Mouse (Mus musculus): ENCODE data around the gene Cog5.

Gene Cog5

DNA sequence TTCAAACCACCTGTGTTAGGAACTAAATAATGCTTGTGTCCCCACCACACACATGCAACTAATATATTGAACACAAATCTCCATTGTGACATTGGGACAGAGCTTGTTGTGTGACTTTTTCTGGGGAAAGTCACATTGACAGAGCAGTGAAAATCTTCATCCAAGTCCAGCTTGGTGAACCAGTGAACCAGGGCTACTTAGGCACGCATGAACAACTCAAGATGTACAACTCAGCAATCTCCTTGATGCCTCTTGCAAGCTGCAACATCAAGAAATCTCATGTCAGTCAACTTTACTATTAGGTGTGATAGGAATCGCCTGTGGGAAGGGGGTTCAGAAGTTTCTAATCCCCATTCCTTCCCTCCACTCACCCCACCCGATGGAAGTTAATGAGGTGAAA lies 169.0 kb downstream of the Cog5 start:
- DNase-seq (ENCODE audit: low read depth, low spot score), result no peak

DNA sequence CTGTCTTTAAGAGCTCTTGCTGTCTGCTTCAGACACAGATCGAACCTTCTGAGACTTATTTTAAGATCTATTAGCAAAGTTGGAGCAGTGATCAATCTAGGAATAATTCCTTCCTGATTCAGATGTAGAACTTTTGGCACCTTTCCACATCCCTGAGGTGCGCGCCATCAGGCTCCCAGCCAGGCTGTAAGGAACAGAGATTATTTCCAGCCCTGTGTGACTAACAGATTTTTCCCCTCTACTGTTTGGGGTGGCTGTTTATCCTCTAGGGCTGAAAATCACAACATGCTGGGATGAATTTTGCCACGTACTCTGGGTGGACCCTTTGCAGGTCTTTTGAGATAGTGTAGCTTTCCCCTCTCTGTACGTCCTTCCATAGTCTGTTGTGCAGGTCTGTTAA lies 170.2 kb downstream of the Cog5 start:
- DNase-seq (ENCODE audit: low read depth, low spot score), result peak; percentile 49

DNA sequence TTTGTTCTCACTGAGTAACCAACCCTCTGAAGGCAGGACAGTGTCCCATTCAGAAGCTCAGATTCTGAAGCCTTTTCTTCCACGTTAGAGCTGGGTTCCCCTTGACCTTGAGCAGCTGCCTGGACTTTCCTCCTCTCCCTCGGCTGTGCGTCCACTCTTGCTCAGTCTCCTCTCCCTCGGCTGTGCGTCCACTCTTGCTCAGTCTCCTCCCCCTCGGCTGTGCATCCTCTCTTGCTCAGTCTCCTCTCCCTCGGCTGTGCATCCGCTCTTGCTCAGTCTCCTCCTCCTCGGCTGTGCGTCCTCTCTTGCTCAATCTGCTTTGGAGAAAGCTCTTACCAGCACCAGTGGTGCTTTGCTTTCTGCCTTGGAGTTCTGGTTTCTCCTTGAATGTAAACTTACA lies 171.2 kb downstream of the Cog5 start:
- DNase-seq (ENCODE audit: low read depth, low spot score), result peak; percentile 69

DNA sequence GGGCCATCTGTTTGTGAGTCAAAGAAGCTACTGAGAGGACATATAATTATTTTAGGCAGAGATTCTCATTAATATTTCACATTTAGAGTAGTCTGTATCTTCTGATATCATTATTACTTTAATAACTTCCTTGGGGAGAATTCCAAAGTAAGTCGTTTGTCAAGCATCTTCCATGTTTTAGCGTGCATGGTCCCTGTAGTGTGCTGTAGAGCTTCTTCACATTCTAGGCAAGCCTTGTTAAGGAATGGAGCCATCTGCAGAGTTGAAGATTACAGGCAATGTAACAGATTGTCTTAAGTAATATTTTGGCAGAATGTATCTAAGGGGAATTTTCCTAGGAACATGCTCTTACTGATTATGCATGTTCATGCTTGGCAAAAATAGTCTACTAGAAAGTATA lies 171.8 kb downstream of the Cog5 start:
- DNase-seq (ENCODE audit: low read depth, low spot score), result no peak

DNA sequence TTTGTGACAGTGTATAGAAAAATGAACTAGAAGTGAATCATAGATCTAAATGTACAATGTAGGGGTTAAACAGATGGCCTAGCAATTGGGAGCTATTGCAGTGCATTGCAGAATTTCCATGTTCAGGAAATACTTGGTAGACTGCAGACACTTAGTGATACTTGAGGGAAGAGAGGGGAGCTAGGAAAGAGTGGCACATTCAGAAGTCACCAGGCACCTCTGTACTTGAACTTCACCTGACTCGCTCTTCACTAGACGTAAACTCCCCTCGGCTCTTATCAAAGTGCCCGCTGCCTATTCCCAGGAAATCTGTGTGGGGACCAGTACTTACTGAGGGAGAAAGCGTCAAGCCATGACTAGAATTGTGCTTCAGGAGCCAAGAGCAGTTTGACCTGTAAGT lies 180.8 kb downstream of the Cog5 start:
- DNase-seq (ENCODE audit: low read depth, low spot score), result no peak

DNA sequence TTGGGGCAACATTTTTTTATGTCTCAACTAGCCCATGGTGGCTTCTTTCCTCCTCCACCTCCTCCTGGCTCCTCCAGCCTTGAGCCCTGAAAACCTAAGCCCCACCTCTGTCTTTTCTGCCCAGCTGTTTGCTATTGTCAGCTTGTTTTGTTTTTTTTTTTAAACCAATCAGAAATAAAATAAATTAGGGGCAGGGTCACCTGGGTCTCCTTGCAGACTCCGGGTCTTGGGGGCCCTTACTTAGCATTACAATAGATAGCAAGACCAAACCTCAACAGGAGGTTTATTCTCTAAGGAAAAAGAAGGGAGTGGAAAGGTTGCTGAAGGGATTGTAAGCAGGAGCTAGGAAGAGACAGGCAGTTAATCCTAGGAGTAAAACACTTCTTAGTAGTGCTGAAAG lies 181.5 kb downstream of the Cog5 start:
- DNase-seq (ENCODE audit: low read depth, low spot score), result no peak

DNA sequence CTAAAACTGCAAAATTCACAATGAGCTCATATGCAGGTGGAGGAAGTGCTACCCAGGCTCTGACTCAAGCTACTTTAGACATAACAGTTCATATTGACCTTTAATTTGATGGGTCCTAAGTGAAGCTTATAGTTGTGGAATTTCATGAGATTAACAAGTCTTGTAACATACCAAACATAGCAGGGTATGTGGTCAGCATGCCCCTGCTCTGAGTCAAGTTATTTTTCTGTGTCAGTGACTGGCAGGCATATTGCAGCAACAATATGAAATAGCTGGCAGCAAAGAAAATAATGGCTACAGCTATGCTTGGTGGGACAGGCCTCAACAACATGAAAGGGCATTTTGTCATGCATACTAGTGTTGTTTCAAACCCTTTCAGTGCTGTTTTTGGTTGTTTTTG lies 183.9 kb downstream of the Cog5 start:
- peak; percentile 78 for DNase-seq (ENCODE audit: low read depth, low spot score)

DNA sequence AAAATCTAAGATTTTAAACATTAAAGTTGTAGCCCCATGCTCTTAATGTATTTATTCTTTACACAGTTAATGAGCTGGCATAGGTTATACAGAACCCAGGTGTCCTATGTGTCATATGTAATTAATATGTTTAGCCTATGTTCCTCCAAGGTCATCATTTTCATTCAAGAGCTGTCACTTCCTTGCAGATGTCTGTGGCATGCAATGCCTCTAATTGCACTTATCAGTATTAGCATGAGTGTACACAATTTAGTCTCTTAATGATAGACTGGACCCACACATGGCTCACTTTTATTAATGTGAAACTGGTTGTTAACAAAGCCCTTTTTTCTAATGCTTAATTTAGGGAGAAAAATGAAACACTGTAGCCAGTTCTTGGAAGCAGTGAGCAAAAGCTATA lies 184.6 kb downstream of the Cog5 start:
- DNase-seq (ENCODE audit: low read depth, low spot score), result no peak

DNA sequence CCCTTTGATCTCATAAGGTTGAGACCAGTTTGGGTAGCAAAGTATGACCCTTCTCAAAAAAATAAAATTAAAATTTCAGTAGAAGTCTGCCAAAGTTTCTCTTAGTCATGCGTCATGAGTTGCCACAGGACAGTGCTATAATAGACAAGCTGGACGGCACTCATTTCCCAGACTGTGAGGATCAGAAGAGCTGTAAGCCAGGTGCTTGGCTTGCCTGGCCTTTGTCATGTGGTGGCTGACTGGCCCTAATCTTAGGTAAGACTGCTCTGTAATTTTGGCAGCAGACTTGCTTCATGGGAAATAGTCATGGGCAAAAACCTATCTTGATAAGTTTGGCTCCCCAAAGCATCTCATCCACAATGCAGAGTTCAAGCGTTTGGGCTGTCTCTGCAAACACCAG lies 191.4 kb downstream of the Cog5 start:
- DNase-seq (ENCODE audit: low read depth, low spot score), result no peak

DNA sequence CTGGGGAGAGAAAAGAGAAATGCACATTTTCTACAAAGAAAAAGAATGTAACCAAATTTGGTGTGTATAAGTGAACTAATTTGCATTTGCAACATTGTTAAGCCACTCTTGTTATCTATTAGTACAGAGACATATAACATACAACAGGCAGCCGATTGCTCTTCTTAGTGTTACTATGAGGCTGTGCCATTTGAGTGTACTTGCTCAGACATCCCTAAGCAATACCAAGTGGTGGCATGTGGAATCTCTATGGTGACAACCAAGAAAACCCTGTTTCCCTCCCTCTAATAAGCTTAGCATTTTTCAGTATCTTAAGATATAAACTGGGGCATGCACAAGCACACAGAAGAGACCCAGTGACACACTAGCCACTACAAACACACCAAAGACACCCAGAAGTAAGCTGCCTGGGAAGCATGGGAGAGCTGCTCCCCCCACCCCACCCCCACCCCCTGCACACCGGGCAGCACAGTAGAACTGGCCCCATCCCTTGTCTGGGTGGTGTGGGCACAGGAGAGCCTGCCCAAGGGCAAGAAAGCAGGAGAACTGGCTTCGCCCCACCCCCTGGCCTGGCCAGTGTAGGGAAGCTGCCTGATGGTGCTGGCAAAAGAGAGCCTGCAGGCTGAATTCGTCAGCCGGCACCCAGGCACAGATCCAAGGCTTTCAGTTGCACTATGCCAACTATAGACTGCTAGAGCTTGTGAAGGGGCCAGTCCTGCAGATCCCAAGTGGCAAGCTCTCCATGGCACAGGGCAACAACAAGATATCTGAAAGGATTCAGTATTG lies 194.2 kb downstream of the Cog5 start:
- DNase-seq (ENCODE audit: low read depth, low spot score), result peak; percentile 58

DNA sequence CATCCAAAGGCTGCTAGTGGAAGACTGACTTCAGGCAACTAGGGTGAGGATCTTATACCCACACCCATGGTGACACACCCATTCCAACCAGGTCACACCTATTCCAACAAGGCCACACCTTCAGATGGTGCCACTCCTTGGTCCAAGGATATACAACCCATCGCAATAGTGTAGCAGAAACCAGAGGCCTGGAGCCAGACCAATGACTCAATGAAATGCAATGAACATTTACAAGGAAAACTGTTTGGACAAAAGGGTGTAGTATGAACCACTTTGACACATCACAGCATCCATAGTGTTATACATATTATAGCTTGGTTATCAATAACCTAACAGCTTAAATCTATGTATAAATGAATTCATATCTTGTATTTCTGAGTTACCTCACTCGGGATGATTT lies 194.9 kb downstream of the Cog5 start:
- DNase-seq (ENCODE audit: low read depth, low spot score), result peak; percentile 39

DNA sequence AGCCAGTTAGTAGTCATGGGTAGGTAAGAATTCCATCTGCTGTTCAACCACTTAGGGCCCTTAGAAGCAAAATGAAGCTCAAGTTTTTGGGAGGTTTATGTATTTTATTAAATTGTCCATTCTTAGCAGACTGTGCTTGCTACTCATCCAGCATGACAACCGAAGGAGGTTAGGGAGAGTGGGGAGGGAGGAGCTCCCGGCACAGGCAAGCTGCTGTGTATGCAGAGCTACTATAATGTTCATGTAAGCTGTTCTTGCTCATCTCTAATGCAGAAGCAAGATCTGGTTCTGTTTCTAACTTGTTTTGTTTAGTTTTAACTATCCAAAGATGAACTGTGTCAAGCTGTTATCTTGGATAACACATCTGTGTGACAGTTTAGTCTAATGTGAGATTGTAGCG lies 199.4 kb downstream of the Cog5 start:
- DNase-seq (ENCODE audit: low read depth, low spot score), result peak; percentile 51

DNA sequence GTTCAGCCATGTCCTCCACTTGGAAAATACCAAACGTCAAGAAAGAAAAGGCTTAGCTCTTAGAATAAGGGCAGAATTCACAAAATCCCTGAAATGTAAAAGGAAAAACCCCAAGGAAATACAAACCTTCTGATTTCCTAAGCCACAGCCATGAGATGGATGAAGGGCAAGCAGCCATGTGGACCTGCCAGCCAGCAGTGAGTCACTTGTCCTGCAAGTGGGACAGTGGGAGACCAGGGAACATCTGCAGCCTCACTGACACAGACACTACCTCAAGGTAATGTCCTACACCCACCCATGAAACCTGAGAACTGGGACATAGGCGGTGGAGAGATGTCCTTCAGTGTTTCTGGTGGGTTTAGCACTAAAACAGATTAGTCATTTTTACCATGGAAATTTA lies 200.1 kb downstream of the Cog5 start:
- DNase-seq (ENCODE audit: low read depth, low spot score), result peak; percentile 79

DNA sequence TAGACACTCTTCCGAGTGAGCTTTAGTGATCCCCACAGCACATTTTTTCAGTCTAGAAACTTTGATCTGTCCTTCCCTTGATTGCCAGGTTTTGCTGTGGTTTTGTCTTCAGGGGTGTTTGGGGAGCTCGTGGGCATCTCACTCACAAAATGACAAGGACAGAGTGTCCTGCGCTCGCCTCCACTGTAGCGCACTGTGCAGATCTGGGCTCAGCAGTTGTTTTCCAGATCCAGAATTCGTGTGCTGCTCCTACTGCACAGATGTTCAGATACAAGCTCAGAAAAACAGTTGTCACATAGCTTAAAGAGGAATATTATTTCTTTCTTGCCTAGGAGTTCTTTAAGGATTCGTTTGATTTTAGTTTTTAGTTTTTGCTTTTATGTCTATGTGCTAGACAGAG lies 203.1 kb downstream of the Cog5 start:
- no peak for DNase-seq (ENCODE audit: low read depth, low spot score)

DNA sequence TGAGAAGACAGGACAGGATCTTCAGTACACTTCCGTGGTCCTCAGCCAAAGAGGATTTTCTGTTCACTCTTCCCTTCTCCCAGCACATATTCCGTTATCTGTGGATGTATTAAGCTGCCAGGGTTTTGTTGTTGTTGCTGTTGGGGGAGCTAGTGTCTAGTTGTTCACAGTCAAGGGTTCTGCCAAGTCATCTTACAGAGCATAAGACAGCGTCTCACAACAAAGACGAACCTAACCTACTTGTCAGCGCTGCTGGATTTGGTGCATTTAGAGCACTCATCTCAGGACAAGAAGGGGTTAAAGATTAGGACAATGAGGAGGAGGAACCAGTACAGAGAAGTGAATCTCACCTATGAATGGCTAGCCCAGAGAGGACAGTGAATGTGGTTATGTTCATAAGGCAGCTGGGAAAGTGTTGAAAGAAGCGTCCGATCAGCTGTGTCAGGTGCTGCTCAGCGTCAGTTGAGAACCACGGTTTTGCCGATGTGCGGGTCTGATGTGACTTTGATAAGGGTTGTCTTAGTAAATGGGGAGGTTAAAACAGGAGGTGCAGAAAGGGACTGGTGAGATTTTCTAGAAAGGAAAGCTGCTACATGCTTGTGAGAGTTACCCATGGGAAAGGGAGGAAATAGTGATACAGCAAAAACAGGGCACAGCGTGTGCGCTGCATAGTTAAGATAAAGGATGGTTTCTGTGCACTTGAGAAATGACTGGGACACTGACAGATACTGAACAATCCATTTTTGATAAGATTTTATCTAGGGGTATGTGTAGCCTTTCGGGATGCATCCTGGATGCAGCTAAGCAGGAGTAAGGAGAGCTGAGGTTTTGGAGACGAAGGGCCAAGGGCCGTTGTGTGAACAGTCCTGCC lies 208.2 kb downstream of the Cog5 start:
- DNase-seq (ENCODE audit: low read depth, low spot score), result no peak

DNA sequence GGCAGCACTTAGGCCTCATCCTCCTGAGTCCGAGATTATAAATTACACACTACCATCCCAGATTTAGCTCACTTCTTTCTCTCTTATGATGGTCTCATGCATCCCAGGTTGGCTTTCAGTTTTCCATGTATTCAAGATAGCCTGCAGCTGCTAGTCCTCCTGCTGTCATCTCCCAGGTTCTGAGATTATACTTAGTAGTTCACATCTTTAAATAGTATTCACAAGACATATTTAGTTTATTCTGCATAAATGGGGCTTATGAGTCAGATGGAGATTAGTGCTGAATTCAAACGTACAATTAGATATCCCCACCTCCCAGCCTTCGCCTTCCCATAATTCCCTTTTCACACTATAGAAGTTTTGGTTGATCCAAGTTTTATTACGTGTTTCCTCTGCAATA lies 222.1 kb downstream of the Cog5 start:
- no peak for DNase-seq (ENCODE audit: low read depth, low spot score)

DNA sequence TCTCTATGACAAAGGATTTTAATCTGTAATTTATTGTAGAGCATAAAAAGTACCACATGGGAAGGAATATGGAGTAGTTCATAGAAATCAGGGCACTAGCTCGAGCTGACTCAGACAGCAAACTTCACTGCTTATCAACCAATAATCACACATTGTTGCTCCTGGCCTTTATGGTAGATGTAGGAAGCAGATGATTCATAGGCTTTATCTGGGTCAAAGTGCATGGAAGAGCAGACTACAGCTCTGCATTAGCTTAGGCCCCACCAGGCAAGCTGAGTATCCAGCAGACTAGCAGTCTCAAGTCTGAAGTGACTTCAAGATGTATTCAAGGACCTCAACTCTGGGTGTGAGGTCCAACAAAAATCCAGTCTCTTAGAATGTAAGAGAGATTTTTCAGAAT lies 228.1 kb downstream of the Cog5 start:
- peak; percentile 66 for DNase-seq (ENCODE audit: low read depth, low spot score)

DNA sequence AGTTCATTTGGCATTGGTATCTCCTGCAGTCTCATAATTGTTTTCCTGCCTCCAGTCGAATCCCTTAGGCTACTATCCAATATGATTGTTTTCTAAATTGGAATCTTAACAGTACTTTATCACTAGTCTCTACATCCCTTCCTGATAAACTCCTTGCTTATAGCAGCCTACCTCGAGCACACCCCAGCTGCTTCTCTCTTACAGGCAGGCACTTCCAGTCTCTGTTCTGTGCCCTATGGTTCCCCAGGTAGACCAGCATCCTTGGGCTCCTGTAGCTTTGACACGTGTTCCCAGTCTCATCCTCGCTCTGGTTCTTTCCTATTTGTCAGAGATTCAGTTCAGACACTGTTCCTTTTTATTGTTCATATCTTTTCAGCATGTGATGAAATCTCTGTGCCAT lies 229.7 kb downstream of the Cog5 start:
- no peak for DNase-seq (ENCODE audit: low read depth, low spot score)

DNA sequence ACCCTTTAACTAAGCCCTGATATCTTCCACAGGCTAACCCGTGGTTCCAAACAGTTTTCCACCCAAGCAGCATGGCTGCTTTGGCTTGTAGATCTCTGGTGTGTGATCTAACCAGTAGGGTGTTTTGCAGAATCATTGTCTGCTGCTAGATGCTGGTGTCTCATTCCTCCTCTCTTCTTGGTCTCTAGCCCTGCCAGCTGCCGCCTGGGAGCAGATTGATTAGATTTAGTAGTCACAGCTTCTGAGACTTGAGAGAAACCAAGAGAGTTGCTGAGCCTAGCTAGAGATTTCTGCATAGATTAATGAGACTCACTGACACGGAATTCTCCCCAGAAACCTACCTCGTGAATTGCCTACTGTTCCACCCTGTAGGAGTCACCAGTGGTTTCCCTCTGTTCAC lies 230.4 kb downstream of the Cog5 start:
- no peak for DNase-seq (ENCODE audit: low read depth, low spot score)

DNA sequence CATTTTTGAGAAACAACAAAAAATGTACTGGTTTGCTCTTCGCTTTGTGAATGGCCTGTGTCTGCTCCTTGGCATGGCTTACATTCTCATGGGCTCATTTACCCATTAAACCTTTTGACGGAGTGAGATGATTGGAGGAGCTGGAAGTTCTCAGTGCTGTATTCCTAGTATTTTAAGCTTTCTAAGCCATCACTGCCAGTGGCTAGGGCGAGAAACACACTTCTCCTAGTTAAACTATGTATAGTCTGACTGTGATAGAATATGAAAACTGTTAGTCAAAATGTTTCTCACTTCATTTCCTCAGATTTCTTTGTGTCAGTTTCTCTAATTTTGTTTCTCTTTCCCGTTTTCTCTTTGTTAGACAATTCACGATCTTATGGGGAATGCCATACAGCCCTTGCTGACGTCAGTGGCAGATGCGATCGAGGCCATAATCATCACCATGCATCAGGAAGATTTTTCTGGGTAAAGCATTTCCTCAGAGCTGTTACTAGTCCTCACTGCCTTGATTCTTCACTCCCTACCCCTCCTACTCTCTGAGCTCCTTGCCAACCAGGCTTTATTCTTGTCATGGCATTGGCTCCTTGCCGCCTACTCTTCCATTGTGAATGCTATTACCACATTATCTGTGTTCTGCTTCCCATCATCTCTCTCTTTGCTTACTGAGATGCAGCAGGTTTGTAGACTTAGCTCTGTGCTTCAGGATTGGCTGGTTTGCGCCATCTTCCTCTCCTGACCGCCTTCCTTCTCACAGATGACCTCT lies 231.4 kb downstream of the Cog5 start:
- no peak for DNase-seq (ENCODE audit: low read depth, low spot score)

DNA sequence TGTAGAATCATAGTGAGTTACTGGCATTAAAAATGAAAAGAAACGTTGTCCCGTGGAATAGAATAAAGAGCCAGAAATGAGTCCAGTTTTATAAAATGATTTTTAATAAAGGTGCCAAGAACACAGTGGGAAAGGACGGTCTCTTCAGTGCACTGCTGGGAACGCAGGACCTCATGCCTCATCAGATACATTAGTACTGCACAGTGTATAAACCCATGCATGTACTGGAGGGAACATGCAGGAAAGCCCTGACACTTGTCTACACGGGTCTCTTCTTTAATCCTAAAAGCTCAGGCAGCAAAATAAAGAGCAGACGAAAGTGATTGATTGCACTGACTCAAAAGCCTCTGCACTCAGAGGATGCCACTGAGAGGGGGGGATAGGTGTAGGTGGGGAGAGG lies 236.0 kb downstream of the Cog5 start:
- DNase-seq (ENCODE audit: low read depth, low spot score), result no peak

DNA sequence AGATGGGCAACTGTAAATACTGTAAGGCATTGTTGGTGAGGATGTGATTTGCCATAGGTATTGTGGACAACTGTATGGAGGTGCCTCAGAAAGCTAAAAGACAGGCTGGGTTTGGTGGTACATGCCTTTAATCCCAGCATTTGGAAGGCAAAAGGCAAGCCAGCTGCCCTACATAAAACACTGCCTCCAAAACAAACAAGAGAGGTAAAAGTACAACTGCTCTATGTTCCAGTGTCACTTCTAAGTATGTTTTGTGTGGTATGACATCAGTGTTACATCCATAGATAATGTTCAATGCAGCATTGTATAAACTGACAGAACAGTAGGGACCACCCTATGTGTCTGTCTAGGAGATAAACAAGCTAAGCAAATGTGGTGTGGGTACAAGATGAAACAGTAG lies 237.4 kb downstream of the Cog5 start:
- DNase-seq (ENCODE audit: low read depth, low spot score), result no peak
